Mouse (Mus musculus): ENCODE results near the gene Pik3r1.

DNA sequence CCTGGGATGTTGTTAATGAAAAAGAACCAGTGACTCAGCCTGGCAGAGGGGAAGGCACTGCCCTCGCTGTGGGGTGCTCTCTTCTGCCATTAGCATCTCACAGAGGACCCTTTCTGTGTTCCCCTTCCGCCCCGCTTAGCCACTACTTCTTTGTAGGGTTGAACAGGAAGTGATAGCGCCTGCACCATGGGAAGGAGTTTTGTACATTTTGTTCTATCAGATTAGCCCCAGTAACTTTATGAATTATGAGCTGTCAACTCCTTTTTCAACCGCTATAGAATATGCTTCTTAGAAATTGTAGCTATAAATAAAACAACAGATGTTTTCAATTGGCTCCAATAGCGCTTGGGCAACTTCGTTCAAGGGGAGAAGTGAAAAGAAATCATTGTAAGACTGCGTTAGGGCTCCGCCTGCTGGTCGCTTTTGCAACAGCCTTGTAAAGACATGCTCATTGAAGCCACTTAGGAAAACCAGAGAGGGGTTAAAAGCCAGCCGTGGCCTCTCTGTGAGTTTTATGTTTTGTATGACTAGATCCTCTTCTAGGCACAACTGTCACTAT lies 48.6 kb downstream of the Pik3r1 start:
- no peak for TF ChIP-seq MYOD1 (IDR thresholded peaks at IDR 0.05; ENCODE audit: control insufficient read depth in 1 of 3, insufficient read length in 2 of 3, low read depth in 2 of 3)
- TF ChIP-seq POLR2A (IDR thresholded peaks at IDR 0.05; ENCODE audit: insufficient read length, low read depth) = no peak
- TF ChIP-seq USF1 (IDR thresholded peaks at IDR 0.05; ENCODE audit: low read depth) = no peak
- no peak for TF ChIP-seq E2F4 (IDR thresholded peaks at IDR 0.05; ENCODE audit: insufficient read depth)
- no peak for TF ChIP-seq MAX (IDR thresholded peaks at IDR 0.05; ENCODE audit: low read depth)
- TF ChIP-seq CEBPB (IDR thresholded peaks at IDR 0.05; ENCODE audit: insufficient read depth, poor library complexity, severe bottlenecking) = no peak
- TF ChIP-seq TCF3 (IDR thresholded peaks at IDR 0.05; ENCODE audit: insufficient read length, low read depth) = no peak
- TF ChIP-seq TCF12 (IDR thresholded peaks at IDR 0.05; ENCODE audit: insufficient read depth, poor library complexity, severe bottlenecking) = no peak
- TF ChIP-seq REST (IDR thresholded peaks at IDR 0.05; ENCODE audit: insufficient read depth, insufficient read length) = no peak
- TF ChIP-seq POLR2AphosphoS2 (IDR thresholded peaks at IDR 0.05; ENCODE audit: insufficient read length, low read depth) = no peak
- no peak for TF ChIP-seq MYOG (IDR thresholded peaks at IDR 0.05; ENCODE audit: control insufficient read depth in 1 of 3, insufficient read depth in 1 of 3, insufficient read length in 2 of 3, low read depth in 2 of 3)
